Mouse (Mus musculus) WW6 (cell line): Measurements from ENCODE around the gene Rnf217.

Source experiments
- DNase-seq: peaks from one replicate; pipeline ENCODE4 v3.0.0-alpha.2; 2013; ENCODE audit warnings: low read depth, low spot score

The Rnf217 gene

GRCm38 (mm10) chr10:31553302-31553701 lies 55.7 kb downstream of the Rnf217 start:
- DNase-seq: no peak

DNA sequence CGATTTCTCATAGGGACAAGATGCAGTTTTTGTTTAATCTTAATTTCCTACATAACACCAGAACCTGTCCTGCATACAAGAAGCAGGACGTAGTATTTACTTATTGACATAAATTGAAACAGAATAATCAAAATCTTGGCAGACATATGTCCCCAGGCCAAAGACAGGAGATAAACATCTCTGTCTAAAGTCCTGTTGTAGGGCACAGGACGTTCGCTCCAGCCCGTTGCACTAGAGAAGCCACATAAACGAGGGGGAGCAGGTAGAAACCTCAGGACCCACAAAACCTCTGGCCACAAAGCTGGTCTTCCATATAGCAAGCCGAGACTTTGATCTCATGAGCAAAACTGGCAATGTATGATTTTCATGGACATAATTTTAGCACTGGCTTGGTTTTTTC lies 57.1 kb downstream of the Rnf217 start:
- no peak for DNase-seq

DNA sequence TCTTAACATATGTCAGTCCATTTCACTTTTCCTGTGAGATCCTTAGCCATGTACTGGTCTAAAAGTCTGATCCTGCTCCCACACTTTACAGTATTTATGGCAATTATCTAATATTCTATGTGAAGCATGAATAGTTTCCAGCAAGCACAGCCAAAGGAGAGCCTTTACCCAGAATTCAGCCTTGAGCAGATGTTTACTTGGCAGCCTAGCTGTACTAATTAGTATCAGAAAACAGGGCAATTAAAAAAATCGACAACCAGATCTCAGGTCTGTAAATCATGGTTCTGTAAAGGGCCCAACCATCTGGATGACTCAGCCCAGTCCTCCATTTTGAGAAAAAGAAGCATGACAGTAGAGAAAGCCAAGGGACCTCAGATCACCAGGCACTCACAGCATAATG lies 57.6 kb downstream of the Rnf217 start:
- no peak for DNase-seq

- DNase-seq: no peak
These were observed 61.8 kb downstream of the Rnf217 start for GRCm38 (mm10) chr10:31547156-31547555.

GRCm38 (mm10) chr10:31544149-31544942 lies 64.6 kb downstream of the Rnf217 start:
- DNase-seq: no peak

GRCm38 (mm10) chr10:31540518-31540917 lies 68.5 kb downstream of the Rnf217 start:
- no peak for DNase-seq

DNA sequence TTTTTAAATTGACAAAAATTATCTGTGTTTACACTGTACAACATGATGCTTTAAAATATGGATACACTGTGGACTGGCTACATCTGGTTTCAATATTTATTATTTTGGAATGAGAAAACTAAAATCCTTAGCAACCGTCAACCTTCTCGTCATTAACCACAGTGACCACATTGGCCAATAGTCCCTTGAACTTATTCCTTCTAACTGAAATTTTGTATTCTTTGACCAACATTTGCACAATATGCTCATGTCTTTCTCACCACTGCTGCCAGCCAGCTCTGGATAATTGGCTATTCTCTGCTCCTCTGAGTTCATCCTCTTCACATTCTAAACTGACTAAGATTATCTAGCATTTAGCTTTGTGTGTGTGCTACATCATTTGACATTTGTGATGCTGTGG lies 69.6 kb downstream of the Rnf217 start:
- DNase-seq: no peak

DNA sequence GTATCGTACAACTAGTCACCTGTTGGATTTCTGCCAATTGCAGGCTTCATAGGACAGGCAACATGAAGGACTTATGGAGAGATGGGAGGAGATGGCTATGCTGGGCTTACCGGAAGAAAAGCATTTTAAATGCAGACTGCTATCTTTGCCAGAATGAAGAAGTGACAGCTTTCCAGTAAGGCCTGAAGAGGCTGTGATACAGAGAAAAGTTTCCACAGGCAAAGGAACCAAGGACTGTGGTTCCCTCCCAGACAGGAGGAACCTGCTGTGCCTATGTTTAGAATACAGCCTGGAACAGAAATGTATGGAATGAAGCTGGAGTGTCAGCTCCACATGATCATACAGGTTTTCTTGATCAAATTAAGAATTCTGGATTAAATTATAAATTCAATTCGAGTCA lies 70.3 kb downstream of the Rnf217 start:
- no peak for DNase-seq

DNA sequence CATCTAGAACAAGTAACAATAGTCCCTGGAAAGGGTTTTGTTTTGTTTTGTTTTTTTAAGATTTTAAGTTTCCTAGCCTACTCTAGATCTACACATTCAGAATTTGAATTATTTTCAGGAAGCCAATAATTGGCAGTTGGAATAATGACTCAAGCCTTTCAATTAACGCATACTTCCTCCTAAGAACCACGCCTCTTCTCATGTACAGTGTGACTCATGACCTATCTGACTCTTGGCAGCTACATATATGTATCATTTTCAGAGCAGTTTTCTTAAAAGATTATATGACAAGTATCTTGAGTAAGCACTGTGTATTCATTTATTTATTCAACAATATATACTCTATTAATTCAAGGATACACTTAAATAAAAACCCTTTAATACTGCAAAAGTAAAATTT lies 70.7 kb downstream of the Rnf217 start:
- DNase-seq: no peak

GRCm38 (mm10) chr10:31537213-31537612 lies 71.8 kb downstream of the Rnf217 start:
- no peak for DNase-seq

GRCm38 (mm10) chr10:31535046-31535445 lies 73.9 kb downstream of the Rnf217 start:
- DNase-seq: no peak

GRCm38 (mm10) chr10:31533270-31533826 lies 75.6 kb downstream of the Rnf217 start:
- no peak for DNase-seq

DNA sequence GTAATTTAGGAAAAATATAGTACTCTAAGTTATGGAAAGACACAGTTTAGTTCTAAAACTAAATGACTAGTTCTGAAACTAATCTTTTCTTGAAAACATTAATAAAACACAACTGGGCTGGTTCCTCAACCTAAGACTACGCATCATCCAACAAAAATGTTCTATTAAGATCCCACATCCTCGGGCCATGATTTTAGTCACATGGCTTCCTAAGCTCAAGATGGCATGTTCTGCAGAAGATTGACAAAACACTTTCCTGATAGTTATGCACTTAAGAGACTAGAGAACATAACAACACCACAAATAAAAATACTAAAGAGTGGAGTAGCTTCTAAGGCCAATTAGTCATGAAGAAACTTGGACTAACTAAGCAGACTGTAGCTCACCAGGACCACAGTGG lies 76.2 kb downstream of the Rnf217 start:
- DNase-seq: no peak

DNA sequence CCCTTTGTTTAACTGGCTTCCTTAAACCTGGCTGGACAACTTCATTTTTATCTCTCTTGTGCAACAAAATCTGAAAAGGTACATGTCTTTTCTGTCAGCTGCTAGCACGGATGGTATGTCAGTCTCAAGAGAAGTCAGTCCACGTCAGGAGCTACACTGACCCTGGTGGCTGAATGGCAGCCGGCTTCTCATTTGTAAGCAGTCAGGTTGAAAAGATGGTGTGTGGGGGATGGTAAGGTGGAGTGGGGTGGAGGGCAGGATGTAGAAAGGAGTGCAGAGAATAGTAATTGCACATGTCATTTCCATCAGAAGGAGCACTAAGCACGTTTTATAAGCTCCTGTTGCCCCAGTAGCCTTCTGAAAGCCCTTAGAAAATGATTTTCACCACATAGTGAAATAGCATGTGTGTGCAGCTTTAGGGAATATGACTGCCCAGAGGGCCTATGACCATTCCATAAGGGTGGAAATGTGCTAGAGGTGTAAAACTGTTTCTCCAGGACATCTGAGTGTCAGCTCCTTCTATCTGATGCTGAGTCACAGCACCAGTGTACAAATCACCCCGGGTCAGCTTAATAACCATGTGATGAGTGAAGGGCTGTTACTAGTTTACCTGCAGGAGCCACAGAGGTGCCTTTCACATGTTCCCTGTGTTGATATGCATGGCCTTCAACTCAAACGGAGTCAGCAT lies 80.5 kb downstream of the Rnf217 start:
- no peak for DNase-seq

DNA sequence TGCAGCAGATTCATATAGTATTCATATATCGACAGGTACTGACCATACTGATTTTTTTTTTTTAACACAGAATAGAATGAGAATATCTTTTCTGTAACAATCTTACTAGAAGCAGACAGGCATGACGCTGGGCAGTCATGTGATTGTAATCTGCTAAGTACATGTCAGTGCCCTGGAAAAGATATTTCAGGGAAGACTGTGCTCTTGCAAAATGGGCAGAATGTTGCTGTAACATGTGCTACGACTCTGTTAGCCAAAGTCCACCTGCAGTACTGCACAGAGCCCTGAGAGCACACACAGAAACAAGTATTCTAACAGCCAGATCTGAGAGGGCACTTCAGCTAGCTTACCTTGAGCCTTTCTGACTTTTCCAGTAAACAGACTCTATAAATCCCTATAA lies 83.3 kb downstream of the Rnf217 start:
- DNase-seq: no peak

GRCm38 (mm10) chr10:31519420-31519819 lies 89.6 kb downstream of the Rnf217 start:
- peak; percentile 5 for DNase-seq

DNA sequence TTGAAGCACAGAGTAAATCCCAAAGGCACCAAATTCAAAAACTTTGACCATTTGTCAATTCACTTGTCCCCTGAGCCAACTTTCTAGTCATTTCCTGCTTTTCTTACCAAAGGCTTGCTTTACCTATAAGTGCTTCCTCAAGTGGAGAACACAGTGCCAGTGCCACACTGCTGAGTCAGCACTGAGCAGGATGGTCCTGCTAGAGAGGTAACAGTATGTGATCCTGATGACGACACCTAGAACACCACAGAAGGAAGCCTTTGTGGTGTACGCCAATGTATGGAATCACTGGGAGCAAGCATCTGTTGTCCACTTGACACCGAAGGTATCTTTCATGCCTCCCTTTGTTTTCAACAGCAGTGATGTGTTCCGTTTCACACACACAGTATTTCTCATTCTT lies 90.8 kb downstream of the Rnf217 start:
- DNase-seq: no peak

DNA sequence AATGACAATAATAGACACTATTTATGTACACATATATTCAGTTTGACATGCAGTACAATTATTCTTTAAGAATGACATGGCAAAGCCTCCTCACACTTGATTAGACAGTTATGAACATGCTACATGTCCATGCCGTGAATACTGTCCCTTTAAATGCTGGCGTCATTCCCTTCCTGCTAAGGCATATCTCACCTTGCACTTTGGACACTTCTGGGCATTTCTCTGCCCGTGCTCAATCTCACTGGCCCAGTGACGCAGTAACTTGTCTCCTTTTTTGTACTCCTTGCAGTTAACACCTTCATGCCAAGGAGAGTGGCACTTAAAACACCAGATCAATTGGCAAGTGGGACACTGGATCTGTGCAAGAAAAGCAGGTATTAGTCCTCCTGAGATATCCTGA lies 91.8 kb downstream of the Rnf217 start:
- no peak for DNase-seq

DNA sequence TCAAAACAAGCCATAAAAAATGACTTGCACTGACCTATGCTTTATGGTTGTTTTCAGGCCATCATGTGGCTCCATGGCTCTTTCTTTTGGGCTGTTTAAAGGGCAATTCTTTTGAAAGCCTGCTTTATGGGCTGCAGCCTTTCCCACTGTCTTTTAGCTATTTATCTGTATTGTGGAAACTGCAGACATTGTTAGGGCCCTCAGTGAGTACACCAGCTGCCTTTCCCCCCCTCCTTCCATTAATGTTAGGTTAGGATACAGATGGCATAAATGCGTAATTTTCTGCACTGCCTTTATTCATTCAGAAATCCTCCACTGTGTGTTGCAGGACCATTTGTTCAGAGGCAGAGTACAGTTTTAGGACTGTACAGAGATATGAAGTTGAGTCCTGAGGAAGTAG lies 93.1 kb downstream of the Rnf217 start:
- DNase-seq: no peak

- no peak for DNase-seq
These were observed 104.8 kb downstream of the Rnf217 start for GRCm38 (mm10) chr10:31504134-31504551.

DNA sequence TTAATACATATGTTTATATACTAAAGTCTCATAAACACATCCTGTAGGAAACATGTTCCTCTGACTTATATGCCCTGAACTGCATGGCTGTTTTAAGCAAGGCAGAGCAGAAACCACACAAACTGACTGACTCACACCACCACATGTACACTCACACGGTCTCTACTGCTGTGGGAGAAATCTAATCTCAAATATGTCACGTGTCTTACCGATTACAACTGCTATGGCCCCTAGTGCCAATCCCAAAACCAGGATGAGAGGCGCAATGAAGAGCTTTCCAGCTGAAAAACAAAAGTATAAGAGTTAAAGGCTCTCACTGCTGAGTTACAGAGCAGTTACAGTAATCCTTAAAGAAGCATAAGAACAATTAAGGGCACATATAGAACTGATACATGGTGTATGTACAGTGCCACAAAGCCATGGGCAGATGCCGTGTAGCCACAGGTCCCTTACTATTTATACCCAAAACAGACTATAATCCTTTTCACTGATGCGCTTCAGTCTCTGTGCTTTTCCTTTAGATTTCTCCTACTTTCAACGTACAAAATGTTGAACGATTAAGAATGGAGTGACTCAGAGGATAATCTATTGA lies 105.3 kb downstream of the Rnf217 start:
- DNase-seq: no peak

DNA sequence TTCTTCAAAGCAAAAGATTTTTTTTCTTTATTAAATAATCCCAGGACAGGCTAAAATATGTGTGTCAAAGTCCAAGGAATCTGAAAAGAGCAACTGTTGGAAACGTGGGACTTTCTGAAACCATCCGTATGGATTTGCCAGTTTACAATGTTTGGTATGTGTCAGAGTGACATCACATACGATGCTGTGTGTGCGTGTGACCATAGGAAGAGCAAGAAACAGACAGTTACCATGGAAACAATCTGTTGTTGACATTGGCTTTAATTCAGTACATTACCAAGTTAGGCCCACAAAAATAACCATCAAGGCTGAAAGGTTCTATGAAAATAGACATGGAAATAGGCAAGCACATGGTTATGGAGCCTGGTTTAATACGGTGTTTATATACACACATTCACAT lies 107.3 kb downstream of the Rnf217 start:
- no peak for DNase-seq

DNA sequence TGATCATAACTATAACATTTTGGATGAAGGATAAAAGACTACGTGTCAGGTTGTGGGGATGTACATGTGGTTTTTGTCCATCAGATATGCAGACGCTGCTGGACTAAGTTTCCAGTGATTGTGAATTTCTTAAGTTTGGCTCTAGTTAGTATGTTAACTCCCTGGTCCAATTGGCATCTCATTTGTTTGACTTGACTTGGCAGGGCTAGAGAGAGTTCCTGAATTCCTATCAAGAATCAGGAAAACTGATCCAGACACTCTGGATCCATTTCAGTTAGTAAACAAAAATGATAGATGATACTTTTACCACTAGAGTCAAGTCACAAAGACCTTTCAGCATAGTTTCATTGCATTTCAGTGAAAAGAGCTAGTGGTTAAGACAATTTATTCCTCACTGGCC lies 112.1 kb downstream of the Rnf217 start:
- DNase-seq: no peak
